Mouse (Mus musculus) kidney, adult 18-20 months (tissue): ENCODE results near the gene Sec14l1.

Source experiments
- DNase-seq: peaks from one replicate; pipeline ENCODE4 v3.0.0; 2021

Gene Sec14l1

GRCm38 (mm10) chr11:117111967-117112648 lies 2.9 kb upstream of the Sec14l1 start:
- DNase-seq, result no peak

GRCm38 (mm10) chr11:117112649-117113051 lies 2.3 kb upstream of the Sec14l1 start:
- DNase-seq, result no peak

- no peak for DNase-seq
These were observed 1.6 kb upstream of the Sec14l1 start for GRCm38 (mm10) chr11:117113377-117113776.

GRCm38 (mm10) chr11:117114231-117114591 lies 757 bp upstream of the Sec14l1 start:
- no peak for DNase-seq

- DNase-seq, result peak; percentile 46
These were observed 615 bp downstream of the Sec14l1 start for GRCm38 (mm10) chr11:117115346-117116219.

GRCm38 (mm10) chr11:117116350-117117303 lies 1.7 kb downstream of the Sec14l1 start:
- DNase-seq, result no peak

GRCm38 (mm10) chr11:117117321-117117720 lies 2.4 kb downstream of the Sec14l1 start:
- no peak for DNase-seq

GRCm38 (mm10) chr11:117117791-117118190 lies 2.8 kb downstream of the Sec14l1 start:
- no peak for DNase-seq

GRCm38 (mm10) chr11:117118248-117118647 lies 3.3 kb downstream of the Sec14l1 start:
- DNase-seq, result no peak

GRCm38 (mm10) chr11:117118721-117119321 lies 3.9 kb downstream of the Sec14l1 start:
- no peak for DNase-seq

GRCm38 (mm10) chr11:117119723-117120122 lies 4.8 kb downstream of the Sec14l1 start:
- no peak for DNase-seq

GRCm38 (mm10) chr11:117120285-117121163 lies 5.6 kb downstream of the Sec14l1 start:
- DNase-seq, result no peak

GRCm38 (mm10) chr11:117121164-117121535 lies 6.2 kb downstream of the Sec14l1 start:
- no peak for DNase-seq

- DNase-seq, result no peak
These were observed 7.0 kb downstream of the Sec14l1 start for GRCm38 (mm10) chr11:117121954-117122353.

GRCm38 (mm10) chr11:117123418-117124085 lies 8.6 kb downstream of the Sec14l1 start:
- DNase-seq, result no peak

- no peak for DNase-seq
These were observed 9.6 kb downstream of the Sec14l1 start for GRCm38 (mm10) chr11:117124539-117124938.

- DNase-seq, result no peak
These were observed 12.4 kb downstream of the Sec14l1 start for GRCm38 (mm10) chr11:117127250-117127837.

GRCm38 (mm10) chr11:117127931-117128548 lies 13.1 kb downstream of the Sec14l1 start:
- DNase-seq, result no peak

- DNase-seq, result no peak
These were observed 14.5 kb downstream of the Sec14l1 start for GRCm38 (mm10) chr11:117129473-117129872.

- no peak for DNase-seq
These were observed 15.1 kb downstream of the Sec14l1 start for GRCm38 (mm10) chr11:117130068-117130467.
